Mouse (Mus musculus) embryonic facial prominence, embryonic 15.5 days (tissue): ENCODE results near the gene Gm20388. TPM values are rescaled to one million over a fixed set of nuclear protein-coding genes. Genes with fewer than 3 reads are reported as not detected.

Experiments
- ATAC-seq: fragments of 200-750 bp; cut with Nextera tagmentation; 2 replicates; pipeline ENCODE4 v1.8.0; 2017; ENCODE audit warnings: low read depth, moderate TSS enrichment; ENCODE audit not compliant: insufficient number of reproducible peaks, low FRiP score, low TSS enrichment
- H3K27ac ChIP-seq: fragments of 300-500 bp; sonication (generic); replicated peaks from 2 replicates; pipeline ENCODE4 v1.5.1; 2015; ENCODE audit warnings: mild to moderate bottlenecking, inconsistent platforms
- H3K27me3 ChIP-seq: fragments of 300-500 bp; sonication (generic); 2 replicates; pipeline ENCODE4 v1.6.1; 2015; ENCODE audit warnings: inconsistent platforms
- H3K36me3 ChIP-seq: fragments of 300-500 bp; sonication (generic); 2 replicates; pipeline ENCODE4 v1.6.1; 2015; ENCODE audit warnings: mild to moderate bottlenecking, inconsistent platforms
- H3K4me1 ChIP-seq: fragments of 300-500 bp; sonication (generic); 2 replicates; pipeline ENCODE4 v1.6.1; 2015; ENCODE audit warnings: inconsistent platforms
- H3K4me2 ChIP-seq: fragments of 300-500 bp; sonication (generic); replicated peaks from 2 replicates; pipeline ENCODE4 v1.6.1; 2015; ENCODE audit warnings: mild to moderate bottlenecking, inconsistent platforms
- H3K4me3 ChIP-seq: fragments of 300-500 bp; sonication (generic); replicated peaks from 2 replicates; pipeline ENCODE4 v1.5.1; 2015; ENCODE audit warnings: mild to moderate bottlenecking, inconsistent platforms
- H3K9ac ChIP-seq: fragments of 300-500 bp; sonication (generic); 2 replicates; pipeline ENCODE4 v1.6.1; 2015; ENCODE audit warnings: inconsistent platforms
- H3K9me3 ChIP-seq: fragments of 300-500 bp; sonication (generic); replicated peaks from 2 replicates; pipeline ENCODE4 v1.6.1; 2016; ENCODE audit warnings: inconsistent platforms
- WGBS: fragments of 180-500 bp; shearing (Covaris S2); methylation state at CpG from one replicate; pipeline ENCODE4 v1.1.7; 2015; 5-methylcytosine and 5-hydroxymethylcytosine counted together
- polyA plus RNA-seq: library from polyadenylated mRNA; unstranded; fragments of >200 nt; fragmentation: Nextera tagmentation; extraction: Ambion mirVana; gene quantifications from 2 replicates; pipeline ENCODE4 v1.2.1, GENCODE M21; 2015

Gm20388 gene
- polyA plus RNA-seq, 1 experiment from 2014 or later, result 8.0 TPM

DNA sequence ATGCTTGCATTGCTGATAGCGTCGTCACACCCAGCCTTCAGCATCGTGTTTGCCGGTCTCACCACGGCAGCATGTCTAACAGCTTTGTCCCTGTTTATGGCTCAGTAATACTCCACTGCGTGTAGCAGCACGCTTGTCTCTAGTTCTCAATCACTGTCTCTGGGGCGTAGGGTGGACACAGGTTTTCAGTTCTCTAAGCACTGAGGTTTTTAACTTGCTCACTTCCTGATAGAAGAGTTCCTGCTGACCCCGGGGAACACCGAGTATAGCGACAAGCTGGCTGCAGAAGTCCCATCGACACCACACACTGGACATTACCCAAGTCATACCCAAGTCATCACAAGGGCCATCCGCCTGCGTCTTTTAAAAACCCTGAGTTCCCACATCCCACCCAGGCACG is 525.1 kb downstream of the Gm20388 start:
- H3K27ac ChIP-seq, result no peak overlapping the region
- 91% methylated on average over 15 of the region's 15 CpGs for WGBS
- no peaks in the 10 kb centered on the region for H3K9me3 ChIP-seq
- no peaks in the 10 kb centered on the region for H3K36me3 ChIP-seq
- H3K27me3 ChIP-seq, result no peaks in the 10 kb centered on the region
- peaks cover 64% of the 10 kb centered on the region for H3K4me1 ChIP-seq
- no peak for ATAC-seq
- H3K4me3 ChIP-seq, result no peak overlapping the region
- no peak overlapping the region for H3K4me2 ChIP-seq
- no peak overlapping the region for H3K9ac ChIP-seq

DNA sequence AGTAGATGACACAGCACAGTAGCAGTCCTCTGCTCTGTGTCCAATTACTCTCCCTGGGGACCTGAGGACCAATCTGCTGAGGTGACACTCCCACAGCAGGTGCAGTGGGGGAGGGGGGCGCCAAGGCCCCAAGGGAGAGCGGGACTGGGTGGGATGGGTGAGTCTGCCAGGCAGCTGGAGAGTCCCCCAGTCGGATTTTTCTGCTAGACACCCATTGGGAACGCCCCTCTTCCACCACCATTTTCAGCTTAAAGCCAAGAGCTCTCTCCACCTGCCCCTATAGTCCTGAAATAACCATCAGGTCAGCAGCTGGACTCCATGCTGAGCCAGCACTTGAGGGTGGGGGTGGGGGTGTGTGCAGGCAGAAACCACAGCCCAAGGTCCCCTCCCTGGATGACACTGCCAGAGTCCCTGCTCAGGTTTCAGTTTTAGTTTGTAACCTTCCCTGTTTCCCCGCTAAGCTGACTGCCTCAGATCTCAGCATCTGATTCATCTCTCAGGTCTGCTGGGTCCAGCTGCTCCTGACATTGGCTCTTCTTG is 525.9 kb downstream of the Gm20388 start:
- peaks cover 71% of the 10 kb centered on the region for H3K4me1 ChIP-seq

DNA sequence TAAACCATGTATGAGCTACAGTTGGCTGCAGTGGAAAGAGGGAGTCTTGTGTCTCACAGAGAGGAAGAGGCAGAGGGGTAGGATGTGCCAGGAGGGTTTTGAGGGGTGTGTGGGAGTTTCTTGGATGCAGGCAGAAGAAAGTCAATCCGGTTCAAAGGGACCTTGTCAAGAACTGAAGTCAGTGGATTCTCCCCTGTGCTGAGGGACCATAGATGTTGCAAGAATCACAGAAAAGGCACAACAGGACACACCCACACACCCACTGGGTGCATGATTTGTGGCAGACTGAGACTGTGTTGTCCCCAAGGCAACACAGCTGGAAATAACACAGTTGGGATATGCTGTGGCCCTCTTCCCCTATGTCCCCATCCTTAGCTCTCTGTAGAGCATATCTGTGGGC is 526.6 kb downstream of the Gm20388 start:
- Histone ChIP-seq H3K9me3 (no peaks in the 10 kb centered on the region), H3K4me1 (peaks cover 77% of the 10 kb centered on the region), H3K4me2 (no peak overlapping the region), H3K4me3 (no peak overlapping the region), H3K27ac (peak overlapping the region; percentile 76), H3K9ac (no peak overlapping the region), H3K27me3 (no peaks in the 10 kb centered on the region), H3K36me3 (no peaks in the 10 kb centered on the region)
- ATAC-seq, result no peak
- WGBS, result 44% methylated on average over 1 of the region's 1 CpGs

More for the DNA sequence above, 525.9 kb downstream of the Gm20388 start:
- H3K27ac ChIP-seq, result peak overlapping the region; percentile 76
- no peak for ATAC-seq
- H3K4me2 ChIP-seq, result no peak overlapping the region
- WGBS, result 38% methylated on average over 5 of the region's 5 CpGs
- no peaks in the 10 kb centered on the region for H3K36me3 ChIP-seq
- H3K4me3 ChIP-seq, result no peak overlapping the region
- no peaks in the 10 kb centered on the region for H3K27me3 ChIP-seq
- H3K9ac ChIP-seq, result no peak overlapping the region
- no peaks in the 10 kb centered on the region for H3K9me3 ChIP-seq

DNA sequence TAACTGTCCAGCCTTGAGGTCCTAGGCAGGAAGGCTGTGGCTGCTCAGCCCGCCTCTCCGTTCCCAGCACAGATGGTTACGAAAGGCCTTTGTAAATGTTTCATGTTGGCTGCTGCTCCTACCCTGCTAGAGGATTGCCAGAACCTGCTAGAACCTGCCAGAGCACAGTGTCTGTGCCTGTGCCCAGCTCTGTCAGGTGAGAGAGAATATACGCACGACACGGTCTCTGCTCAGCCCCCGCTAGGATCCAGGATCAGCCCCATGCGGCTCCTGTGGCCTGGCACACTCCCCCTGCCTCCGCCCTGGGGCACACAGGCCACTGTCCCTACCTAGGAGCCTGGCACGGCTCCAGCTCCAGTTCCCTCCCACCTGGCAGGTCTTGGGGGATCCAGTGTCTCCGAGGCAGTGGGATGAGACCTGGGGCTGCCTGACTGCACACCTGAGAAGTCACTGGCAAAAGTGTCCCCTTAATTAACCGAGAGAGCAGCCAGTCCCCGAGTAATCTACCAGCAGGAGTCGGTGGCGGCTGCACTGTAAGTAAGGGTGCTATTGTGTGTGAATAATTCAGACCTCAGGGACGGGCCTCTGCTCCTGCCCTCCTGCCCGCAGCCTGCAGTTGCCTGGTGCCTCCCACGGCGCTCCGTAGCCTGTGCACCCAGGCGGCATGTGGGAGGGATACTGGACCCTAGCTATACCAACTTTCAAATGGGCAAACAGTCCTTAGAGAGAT is 527.2 kb downstream of the Gm20388 start:
- Histone ChIP-seq H3K9ac (no peak overlapping the region), H3K4me2 (no peak overlapping the region; the same call in 1 of the 2 replicates), H3K4me3 (no peak overlapping the region), H3K4me1 (peaks cover 79% of the 10 kb centered on the region), H3K27me3 (no peaks in the 10 kb centered on the region), H3K36me3 (no peaks in the 10 kb centered on the region), H3K27ac (peak overlapping the region; percentile 76), H3K9me3 (no peaks in the 10 kb centered on the region)
- 59% methylated on average over 21 of the region's 21 CpGs for WGBS
- ATAC-seq, result peak; percentile 21

DNA sequence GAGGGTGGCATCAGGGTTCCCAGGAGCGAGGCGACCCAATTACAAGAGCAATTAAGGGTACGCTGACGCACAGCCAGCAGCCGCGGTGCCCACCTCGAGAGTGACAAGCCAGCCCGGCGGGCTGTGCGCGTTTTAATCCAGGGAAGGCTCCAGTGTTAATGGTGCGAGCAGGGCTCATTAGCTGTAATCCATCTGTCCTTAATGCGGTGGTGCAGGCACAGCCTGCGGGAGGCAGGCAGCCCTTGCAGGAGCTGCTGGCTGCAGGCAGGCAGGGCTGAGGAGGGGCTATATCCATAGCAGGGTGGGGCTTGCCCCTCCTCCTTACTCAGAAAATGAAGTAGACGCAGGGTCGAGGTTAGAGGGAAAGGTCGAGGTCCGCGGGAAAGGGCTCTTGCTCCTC is 528.7 kb downstream of the Gm20388 start:
- H3K27ac ChIP-seq, result no peak overlapping the region
- H3K4me1 ChIP-seq, result peaks cover 76% of the 10 kb centered on the region
- H3K36me3 ChIP-seq, result no peaks in the 10 kb centered on the region
- no peaks in the 10 kb centered on the region for H3K27me3 ChIP-seq
- H3K4me3 ChIP-seq, result no peak overlapping the region
- no peaks in the 10 kb centered on the region for H3K9me3 ChIP-seq
- no peak overlapping the region for H3K4me2 ChIP-seq
- WGBS, result 15% methylated on average over 19 of the region's 19 CpGs
- ATAC-seq, result no peak
- no peak overlapping the region for H3K9ac ChIP-seq

DNA sequence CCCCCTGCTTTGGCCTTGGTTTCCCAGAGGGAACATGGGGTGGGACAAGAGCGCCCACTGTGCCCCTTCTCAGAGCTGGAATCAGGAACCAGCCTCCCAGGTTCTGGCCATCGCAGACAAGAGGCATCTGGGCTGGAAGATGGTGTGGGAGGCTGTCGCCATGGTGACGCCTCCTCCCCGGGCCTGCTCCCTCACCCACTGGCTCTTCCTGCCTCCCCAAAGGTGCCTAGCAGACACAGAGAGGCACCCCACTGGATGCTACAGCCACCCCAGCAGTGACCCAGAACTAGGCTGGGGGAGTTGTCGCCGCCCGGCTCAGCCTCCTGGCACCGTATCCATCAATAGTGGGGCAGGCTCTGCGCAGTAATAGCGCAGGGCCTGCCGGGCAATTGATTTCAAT is 530.1 kb downstream of the Gm20388 start:
- no peaks in the 10 kb centered on the region for H3K27me3 ChIP-seq
- H3K4me3 ChIP-seq, result no peak overlapping the region
- no peaks in the 10 kb centered on the region for H3K9me3 ChIP-seq
- no peak overlapping the region for H3K4me2 ChIP-seq
- no peak overlapping the region for H3K27ac ChIP-seq
- H3K9ac ChIP-seq, result no peak overlapping the region
- 78% methylated on average over 12 of the region's 12 CpGs for WGBS
- no peak for ATAC-seq
- no peaks in the 10 kb centered on the region for H3K36me3 ChIP-seq
- H3K4me1 ChIP-seq, result peaks cover 69% of the 10 kb centered on the region

DNA sequence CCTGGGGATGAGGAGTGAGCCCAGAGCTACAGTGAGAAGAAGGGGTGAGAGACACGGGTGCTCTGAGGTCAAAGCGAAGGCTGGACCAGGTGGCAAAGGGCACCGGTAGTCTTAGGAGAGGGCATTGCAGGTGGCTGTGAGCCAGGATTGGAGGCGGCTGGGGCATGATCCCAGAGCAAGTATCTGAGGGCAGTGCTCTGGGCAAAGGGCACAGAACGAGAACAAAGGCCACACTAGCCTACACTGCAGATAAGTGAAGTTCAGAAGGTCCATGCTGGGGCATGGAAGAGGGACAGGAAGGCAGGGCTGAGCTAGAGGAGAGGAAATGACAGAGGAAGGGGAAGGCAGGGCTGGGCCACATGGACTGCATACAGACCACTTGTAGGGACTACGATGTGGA is 531.0 kb downstream of the Gm20388 start:
- H3K27me3 ChIP-seq, result no peaks in the 10 kb centered on the region
- WGBS, result 80% methylated on average over 6 of the region's 6 CpGs

DNA sequence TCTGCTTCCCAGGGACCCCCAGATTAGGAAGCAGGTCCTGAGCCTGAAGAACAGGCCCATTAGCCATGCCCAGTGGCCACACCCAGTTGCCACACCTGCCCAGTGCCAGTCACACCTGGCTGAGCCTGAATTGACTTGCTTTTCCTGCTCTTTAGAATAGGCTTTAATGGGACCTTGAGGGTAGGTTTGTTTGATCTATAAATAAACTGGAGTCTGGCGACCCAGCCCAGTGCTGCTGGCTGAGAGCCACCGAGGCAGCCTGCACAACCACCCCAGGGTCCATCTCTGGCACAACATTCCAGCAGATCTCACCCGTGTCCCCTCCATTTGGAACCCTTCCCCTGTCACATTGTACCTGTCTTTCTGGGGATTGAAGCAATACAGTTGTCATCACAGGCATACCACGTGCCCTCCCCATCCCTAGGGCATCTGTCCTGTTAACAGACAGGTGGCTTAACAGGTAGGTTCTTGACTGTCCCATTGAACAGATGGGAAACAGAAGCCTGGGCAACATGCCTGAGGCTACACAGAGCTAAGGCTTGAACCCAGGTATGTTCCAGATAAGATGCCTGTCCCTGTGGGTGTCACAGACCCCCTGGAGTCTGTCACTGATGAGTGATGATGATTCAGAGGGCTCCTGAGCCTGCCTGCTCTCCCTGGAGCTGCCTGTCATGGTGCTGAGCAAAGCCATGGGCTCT is 531.8 kb downstream of the Gm20388 start:
- H3K36me3 ChIP-seq, result no peaks in the 10 kb centered on the region
- no peaks in the 10 kb centered on the region for H3K9me3 ChIP-seq
- 39% methylated on average over 4 of the region's 4 CpGs for WGBS
- no peak overlapping the region for H3K27ac ChIP-seq
- H3K4me2 ChIP-seq, result no peak overlapping the region
- H3K4me1 ChIP-seq, result peaks cover 54% of the 10 kb centered on the region
- no peak overlapping the region for H3K4me3 ChIP-seq
- no peak for ATAC-seq
- no peaks in the 10 kb centered on the region for H3K27me3 ChIP-seq
- H3K9ac ChIP-seq, result no peak overlapping the region

More for the DNA sequence above, 531.0 kb downstream of the Gm20388 start:
- peaks cover 62% of the 10 kb centered on the region for H3K4me1 ChIP-seq
- no peak overlapping the region for H3K27ac ChIP-seq
- no peaks in the 10 kb centered on the region for H3K9me3 ChIP-seq
- no peak overlapping the region for H3K4me3 ChIP-seq
- no peaks in the 10 kb centered on the region for H3K36me3 ChIP-seq
- H3K9ac ChIP-seq, result no peak overlapping the region
- no peak overlapping the region for H3K4me2 ChIP-seq
- ATAC-seq, result no peak

DNA sequence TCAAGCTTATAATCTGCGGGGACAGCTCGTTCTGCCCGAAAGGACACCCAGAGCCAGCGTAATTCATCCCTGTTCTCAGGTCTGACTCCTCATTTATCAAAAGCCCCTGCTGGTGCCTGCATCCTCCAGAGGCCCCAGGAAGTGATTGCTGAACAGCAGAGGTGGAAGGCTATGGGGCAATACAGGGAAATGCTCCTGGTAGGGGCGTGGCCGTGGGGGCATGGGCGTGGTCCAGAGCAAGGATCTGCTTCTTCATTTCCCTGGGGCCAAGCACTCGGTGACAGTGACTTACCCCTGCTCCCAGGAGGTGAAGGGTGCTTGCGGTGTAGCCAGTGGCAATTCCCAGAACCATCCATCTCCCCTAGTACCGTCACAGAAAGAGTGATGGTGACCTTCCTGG is 534.6 kb downstream of the Gm20388 start:
- WGBS, result 62% methylated on average over 10 of the region's 10 CpGs
- ATAC-seq, result no peak
- Histone ChIP-seq H3K27ac (no peak overlapping the region), H3K36me3 (no peaks in the 10 kb centered on the region), H3K4me2 (no peak overlapping the region), H3K4me1 (peaks cover 50% of the 10 kb centered on the region), H3K9me3 (no peaks in the 10 kb centered on the region), H3K27me3 (no peaks in the 10 kb centered on the region), H3K9ac (no peak overlapping the region), H3K4me3 (no peak overlapping the region)

DNA sequence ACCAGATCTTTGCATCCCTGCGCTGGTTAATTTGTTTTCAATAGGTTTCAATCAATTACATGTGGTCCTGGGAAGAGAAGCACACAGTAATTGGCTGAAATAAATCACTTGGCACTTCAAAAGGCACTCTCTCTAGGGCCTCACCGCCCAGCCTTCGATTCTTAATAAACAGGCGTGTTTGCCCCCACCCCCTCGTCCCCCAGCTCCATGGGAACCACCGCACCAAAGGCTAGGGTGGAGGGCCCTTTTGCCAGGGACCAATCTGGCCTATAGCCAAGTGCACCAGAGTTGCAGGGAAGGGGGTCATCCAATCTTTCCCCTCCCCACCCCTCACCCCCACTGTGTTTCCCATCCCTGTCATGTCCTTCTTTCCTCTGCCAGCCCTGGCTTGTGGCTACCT is 537.5 kb downstream of the Gm20388 start:
- ATAC-seq, result no peak
- H3K4me3 ChIP-seq, result no peak overlapping the region
- 68% methylated on average over 6 of the region's 6 CpGs for WGBS
- H3K9ac ChIP-seq, result no peak overlapping the region
- no peak overlapping the region for H3K27ac ChIP-seq
- H3K4me1 ChIP-seq, result peaks cover 24% of the 10 kb centered on the region
- H3K4me2 ChIP-seq, result no peak overlapping the region
- H3K9me3 ChIP-seq, result no peaks in the 10 kb centered on the region
- H3K27me3 ChIP-seq, result no peaks in the 10 kb centered on the region; the same call in 1 of the 2 replicates
- H3K36me3 ChIP-seq, result no peaks in the 10 kb centered on the region

DNA sequence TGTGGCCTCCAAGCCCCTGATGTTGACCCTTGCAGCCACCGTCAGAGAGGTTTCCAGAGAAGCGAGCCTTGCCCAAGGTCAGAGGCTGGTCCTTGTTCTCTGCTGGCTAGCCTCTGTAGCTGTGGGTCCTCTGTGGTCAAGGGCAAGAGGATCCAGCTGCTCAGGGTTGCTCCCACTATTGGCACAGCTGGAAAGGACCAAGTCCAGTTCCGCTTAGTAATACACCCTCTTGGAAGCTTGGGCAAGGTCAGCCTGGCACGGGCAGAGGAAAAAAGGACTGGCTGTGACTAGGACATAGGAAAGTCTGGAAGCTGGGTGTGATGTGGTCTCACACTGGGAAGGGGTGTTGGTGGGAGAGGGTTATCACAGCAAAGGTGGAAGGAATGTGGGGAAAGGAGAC is 538.5 kb downstream of the Gm20388 start:
- Histone ChIP-seq H3K4me2 (peak overlapping the region; percentile 25), H3K9me3 (no peaks in the 10 kb centered on the region), H3K27ac (0 out of 2 replicates have a peak overlapping the region, but pooled peaks have one; percentile 23), H3K9ac (no peak overlapping the region), H3K27me3 (no peaks in the 10 kb centered on the region; the same call in 1 of the 2 replicates), H3K4me1 (peaks cover 24% of the 10 kb centered on the region), H3K36me3 (no peaks in the 10 kb centered on the region), H3K4me3 (no peak overlapping the region)
- WGBS, result 75% methylated on average over 4 of the region's 4 CpGs
- 0 out of 2 replicates have a peak, but pooled peaks have one; percentile 3 for ATAC-seq
